In the genomic region with DNA sequence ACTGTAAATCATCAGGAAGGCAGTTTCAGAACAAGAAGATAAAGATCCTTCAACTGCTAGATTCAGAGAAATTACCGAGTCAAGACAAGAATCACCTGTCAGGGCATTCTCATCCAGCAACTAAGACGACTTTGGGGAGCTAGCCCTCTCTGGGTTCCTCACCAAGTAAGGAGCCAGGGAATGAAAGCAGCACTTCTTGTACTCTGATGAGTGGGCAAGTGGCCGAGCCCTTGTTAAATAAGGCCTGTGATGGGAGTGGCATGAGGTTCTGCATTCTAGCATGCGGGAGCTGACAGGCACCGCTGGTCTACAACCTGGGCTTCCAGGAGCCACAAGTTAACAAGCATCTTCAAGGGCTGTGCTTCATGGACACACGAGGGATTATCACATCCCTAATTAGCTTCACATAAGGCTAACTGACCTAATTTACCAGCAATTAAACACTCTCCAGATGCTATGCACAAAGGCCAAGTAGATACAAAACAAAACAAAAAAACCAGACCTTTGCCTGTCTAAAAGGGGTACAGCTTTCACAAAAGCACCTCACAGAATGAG, we compare ENCODE assay signal across 22 mouse cellular contexts. TPM values are rescaled to one million over a fixed set of nuclear protein-coding genes. Genes with fewer than 3 reads are reported as not detected.
DNase-seq lines count a peak whose midpoint lies in the region; TF ChIP-seq lines count a peak whose summit lies in the region.
"Had no signal": no experiment of that assay in that cellular context is flagged by ENCODE, and none has a peak within 500 bp of the region (broad histone marks: within the 10 kb centered on the region; RNA-seq: fewer than 3 reads in every experiment).

No protein-coding gene starts in this region.

- peaks cover 72% of the 10 kb centered on the region for H3K36me3 ChIP-seq in forebrain, embryonic 10.5 days (replicated peaks)
- H3K36me3 ChIP-seq: hindbrain, embryonic 15.5 days; neural tube, embryonic 15.5 days had no signal

- no peaks in the 10 kb centered on the region for H3K27me3 ChIP-seq in forebrain, embryonic 10.5 days (ENCODE audit: poor library complexity, severe bottlenecking)
- H3K27me3 ChIP-seq: heart, embryonic 13.5 days; hindbrain, embryonic 15.5 days; limb, embryonic 15.5 days; neural tube, embryonic 15.5 days had no signal

- DNase-seq in gastrocnemius, postnatal 25 days: peak; percentile 50
- DNase-seq in gastrocnemius, postnatal 36 days: no peak
- DNase-seq in layer of hippocampus, adult 2 months (ENCODE audit: low spot score in 2 of 2): no peak
- DNase-seq in layer of hippocampus, adult 18-20 months (ENCODE audit: low spot score in 2 of 2): no peak
- DNase-seq in lung, adult 18-20 months: peak; percentile 68 to 76
- DNase-seq in lung, postnatal 36 days: peak; percentile 78
- DNase-seq in forebrain, embryonic 10.5 days (ENCODE audit: extremely low spot score, low spot score): no peak
- DNase-seq: adrenal gland, postnatal 25 days; cerebellum, adult 9-10 months; heart, postnatal 14 days; kidney, adult 8-10 months; kidney, postnatal 25 days; layer of hippocampus, adult 9-11 months; left cerebral cortex, postnatal 4 days; right cerebral cortex, postnatal 14 days; spleen, adult 18-20 months had no signal

- intact Hi-C loops in gastrocnemius, postnatal 36 days (cut with DNase I): no loop called here

- no peak for TF ChIP-seq CTCF in layer of hippocampus, adult 2 months (conservative IDR thresholded peaks at IDR 0.05)

- no peak overlapping the region for H3K4me3 ChIP-seq in layer of hippocampus, adult 2 months
- no peak overlapping the region for H3K4me3 ChIP-seq in forebrain, embryonic 10.5 days
- H3K4me3 ChIP-seq: heart, embryonic 13.5 days; hindbrain, embryonic 15.5 days; left cerebral cortex, adult 2 months; limb, embryonic 15.5 days; neural tube, embryonic 15.5 days had no signal

- H3K4me1 ChIP-seq in forebrain, embryonic 10.5 days: peaks cover 92% of the 10 kb centered on the region

- WGBS in forebrain, embryonic 10.5 days: 59% methylated on average over 6 of the region's 6 CpGs

- H3K9me3 ChIP-seq in forebrain, embryonic 10.5 days: no peaks in the 10 kb centered on the region
- H3K9me3 ChIP-seq: heart, embryonic 13.5 days; hindbrain, embryonic 15.5 days; limb, embryonic 15.5 days; neural tube, embryonic 15.5 days had no signal

- H3K27ac ChIP-seq in layer of hippocampus, adult 2 months: peak overlapping the region; percentile 44; the same call in 1 of the 2 replicates
- no peak overlapping the region for H3K27ac ChIP-seq in forebrain, embryonic 10.5 days
- H3K27ac ChIP-seq: heart, embryonic 13.5 days; hindbrain, embryonic 15.5 days; left cerebral cortex, adult 2 months; limb, embryonic 15.5 days; liver, embryonic 14.5 days; neural tube, embryonic 15.5 days had no signal

RNA-seq across cellular contexts. Expression of a gene that starts 47.2 kb away (rescaled TPM):
- 10 to 100 TPM; 35.9 to 38.8 TPM for total RNA-seq in gastrocnemius, postnatal 25 days (2021)
- total RNA-seq in gastrocnemius, postnatal 36 days (2021): 10 to 100 TPM; 49.2 to 51.2 TPM
- 10 to 100 TPM; 26.2 to 27.4 TPM for total RNA-seq in layer of hippocampus, adult 2 months (2021)
- total RNA-seq in layer of hippocampus, adult 18-20 months (2021): 10 to 100 TPM; 24.5 to 25.3 TPM
- 18.8 and 20.6 TPM in 2 replicates for polyA plus RNA-seq in forebrain, embryonic 10.5 days (2016; fragmentation: Nextera tagmentation; extraction: Ambion mirVana)

Comparison
In these comparisons a context has a peak if more than half of its experiments do, and no peak if none do; other contexts are left out.
1. DNase-seq: peak in gastrocnemius, postnatal 25 days (single experiment), lung, adult 18-20 months (2 of 2) and lung, postnatal 36 days (single experiment); none in gastrocnemius, postnatal 36 days (0 of 2), layer of hippocampus, adult 2 months (0 of 2), layer of hippocampus, adult 18-20 months (0 of 2) and forebrain, embryonic 10.5 days (single experiment).